Mouse (Mus musculus) CH12.LX (cell line): ENCODE data around the gene Gm12166.

Source experiments
- CTCF ChIP-seq, 2 experiments: IDR thresholded peaks in 1 of 2; conservative IDR thresholded peaks in 1 of 2; 2 replicates each; pipeline ENCODE4 v1.5.1; 2011 to 2012; ENCODE audit warnings: low read depth in 2 of 2, low read length in 2 of 2, improper control_type of control experiment in 1 of 2, inconsistent platforms in 1 of 2, mild to moderate bottlenecking in 1 of 2, moderate library complexity in 1 of 2
- EP300 ChIP-seq: IDR thresholded peaks from 2 replicates; pipeline ENCODE4 v1.6.1; 2011; ENCODE audit warnings: low read length, improper control_type of control experiment
- ETS1 ChIP-seq: conservative IDR thresholded peaks from 2 replicates; pipeline ENCODE4 v1.6.1; 2012; ENCODE audit warnings: low read depth, mild to moderate bottlenecking, inconsistent platforms, low read length, improper control_type of control experiment, moderate library complexity
- JUN ChIP-seq: IDR thresholded peaks from 2 replicates; pipeline ENCODE4 v1.6.1; 2011; ENCODE audit warnings: low read depth, mild to moderate bottlenecking, low read length, improper control_type of control experiment, moderate library complexity; ENCODE audit not compliant: insufficient read depth
- MAX ChIP-seq: IDR thresholded peaks from 2 replicates; pipeline ENCODE4 v1.6.1; 2011; ENCODE audit warnings: low read length, improper control_type of control experiment
- MAZ ChIP-seq: IDR thresholded peaks from 2 replicates; pipeline ENCODE4 v1.6.1; 2012; ENCODE audit warnings: low read depth, mild to moderate bottlenecking, inconsistent platforms, low read length, improper control_type of control experiment, moderate library complexity
- POLR2A ChIP-seq: IDR thresholded peaks from 2 replicates; pipeline ENCODE4 v1.6.1; 2011; ENCODE audit warnings: low read depth, mild to moderate bottlenecking, improper control_type of control experiment, low read length
- TCF12 ChIP-seq: IDR thresholded peaks from 2 replicates; pipeline ENCODE4 v1.6.1; 2014; ENCODE audit warnings: low read depth, mild to moderate bottlenecking, inconsistent platforms, low read length, improper control_type of control experiment

GRCm38 (mm10) chr11:46041607-46042267 lies 10.4 kb downstream of the Gm12166 start:
- TF ChIP-seq CTCF (conservative IDR thresholded peaks at IDR 0.05 in 1 of 2, IDR thresholded peaks at IDR 0.05 in 1 of 2; ENCODE audit: low read depth in 2 of 2, low read length in 2 of 2) (no peak), ETS1 (no peak), POLR2A (no peak), TCF12 (no peak), MAZ (no peak), MAX (no peak), JUN (no peak), EP300 (no peak)
